Mouse (Mus musculus): ENCODE data around the gene Acsm3. TPM values are rescaled to one million over a fixed set of nuclear protein-coding genes. Genes with fewer than 3 reads are reported as not detected.

The Acsm3 gene
- total RNA-seq (2023) = not detected

DNA sequence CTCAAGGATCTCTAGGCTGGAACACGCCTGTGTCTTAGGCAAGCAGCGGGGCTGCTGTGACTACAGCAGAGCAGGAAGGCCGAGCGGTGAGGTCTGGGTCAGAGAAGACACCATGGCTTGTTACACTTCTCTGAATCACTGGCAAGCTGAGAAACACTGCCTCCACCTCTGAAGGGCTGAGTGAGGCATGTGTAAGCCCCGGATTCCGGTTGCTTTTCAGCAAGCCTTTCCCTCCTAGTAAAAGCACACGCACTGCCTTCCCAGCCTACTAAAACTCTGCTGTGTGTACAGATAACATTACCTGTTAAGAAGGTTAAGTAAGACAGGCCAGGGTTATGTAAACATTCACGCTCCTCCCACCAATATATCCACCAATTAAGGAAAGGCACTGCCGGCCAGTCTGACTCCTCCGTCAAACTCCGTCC, at the start of gene Acsm3:
TSS of gene Acsm3 (plus strand) at position 397 of the 425 bp plus-strand sequence.

DNA sequence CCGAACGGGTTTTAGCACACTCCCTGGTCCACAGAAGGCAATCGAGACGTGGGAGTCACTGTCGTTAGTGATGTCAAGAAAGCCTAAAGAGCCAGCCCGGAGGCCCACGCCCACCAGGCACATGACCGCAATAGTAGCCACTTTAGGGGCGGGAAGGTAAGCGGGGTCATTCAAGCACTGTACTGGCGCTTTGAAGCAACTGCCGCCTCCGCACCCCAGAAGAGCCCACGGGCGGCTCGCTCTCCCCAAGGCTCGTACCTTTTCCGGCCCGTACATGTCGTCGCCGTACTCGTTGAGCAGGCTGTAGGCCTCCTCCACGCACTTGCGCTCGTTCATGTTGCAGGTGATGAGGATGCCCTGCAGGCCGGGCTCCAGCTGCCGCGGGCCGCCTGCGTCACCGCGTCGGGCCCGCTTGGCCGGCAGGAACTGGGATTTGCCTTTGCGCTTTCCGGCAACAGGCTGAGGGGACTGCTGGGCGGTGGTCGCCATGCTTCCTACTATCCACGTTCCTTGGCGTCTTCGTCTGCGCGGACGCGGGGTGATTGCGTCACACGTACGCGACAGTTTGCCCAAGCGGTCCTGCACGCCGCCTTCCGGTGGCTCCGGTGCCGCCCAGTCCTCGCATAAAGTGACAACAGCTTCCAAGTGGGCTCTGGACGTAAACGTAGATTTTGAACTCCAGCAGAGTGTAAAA, 40.3 kb upstream of the Acsm3 start, which contains the start of gene Thumpd1:
TSS of gene Thumpd1 (minus strand) at position 546 of the 694 bp plus-strand sequence.

DNA sequence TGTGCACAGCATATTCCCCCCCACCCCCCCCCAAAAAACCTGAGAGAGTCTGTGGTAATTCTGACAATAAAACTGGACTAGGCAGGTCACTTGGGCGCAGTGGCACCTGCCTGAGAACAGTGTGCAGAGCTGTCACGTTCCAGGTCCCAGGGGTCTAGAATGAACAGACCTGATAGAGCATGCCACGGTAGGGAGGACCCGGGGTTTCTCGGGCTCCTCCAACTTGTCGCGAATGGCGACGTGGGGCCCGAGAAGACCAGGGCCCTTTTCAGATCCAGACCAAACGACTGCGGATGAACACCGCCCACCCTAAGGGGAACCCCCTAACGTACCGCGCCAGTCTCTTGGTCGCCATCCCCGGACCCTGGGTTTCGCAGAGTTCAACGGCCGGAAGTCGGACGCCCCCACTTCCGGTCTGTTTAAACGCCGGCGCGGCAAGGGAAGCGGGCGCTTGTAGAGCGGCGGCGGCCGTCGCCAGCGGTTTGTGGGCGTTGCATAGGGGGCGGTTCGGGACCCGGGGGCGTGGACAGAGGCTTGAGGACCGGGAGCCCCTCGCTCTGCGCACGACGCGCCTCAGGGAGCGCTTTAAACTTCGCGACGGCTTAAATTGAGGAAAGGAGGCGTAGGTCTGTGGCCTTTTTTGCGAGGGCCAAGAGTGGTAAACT, 33.0 kb downstream of the Acsm3 start, which contains the start of the genes Rexo5 and Eri2:
TSS of gene Rexo5 (plus strand) at position 421 of the 665 bp plus-strand sequence.
TSS of gene Eri2 (minus strand) at position 473 of the 665 bp plus-strand sequence.

Other genes with a start within 250 kb of the Acsm3 start
- gene Acsm5, start 241.5 kb upstream of the Acsm3 start, total RNA-seq (2023) = not detected
- not detected for gene Pdilt, start 237.4 kb upstream of the Acsm3 start, total RNA-seq (2023)
- not detected for gene Acsm2, start 206.6 kb upstream of the Acsm3 start, total RNA-seq (2023)
- gene Acsm1, start 153.9 kb upstream of the Acsm3 start, total RNA-seq (2023) = not detected
- gene Acsm4, start 70.9 kb upstream of the Acsm3 start, total RNA-seq (2023) = not detected
- gene Thumpd1, start 40.1 kb upstream of the Acsm3 start, total RNA-seq (2023) = 10 to 100 TPM; 69.8 to 84.5 TPM
- gene Rexo5, start 33.1 kb downstream of the Acsm3 start, total RNA-seq (2023) = 1 to 10 TPM; 8.8 to 9.8 TPM
- 1 to 10 TPM; 4.7 to 6.2 TPM for gene Eri2, start 33.1 kb downstream of the Acsm3 start, total RNA-seq (2023)
- 1 to 10 TPM; 3.5 to 5.7 TPM for gene Lyrm1, start 134.9 kb downstream of the Acsm3 start, total RNA-seq (2023)
- 10 to 100 TPM; 14.8 to 16.5 TPM for gene Dcun1d3, start 135.4 kb downstream of the Acsm3 start, total RNA-seq (2023)